Mouse (Mus musculus): ENCODE measurements around the gene Asl. TPM values are rescaled to one million over a fixed set of nuclear protein-coding genes. Genes with fewer than 3 reads are reported as not detected.

Asl gene
- total and polyA plus RNA-seq, 2 experiments from 2014 or later, result 31.4 to 43.2 TPM

- Histone ChIP-seq H3K27me3 (ENCODE audit: insufficient read depth, low read length) (no peaks in the 10 kb centered on the region), H3K4me3 (ENCODE audit: low read length) (no peak overlapping the region), H3K4me1 (ENCODE audit: insufficient read depth, low read length) (no peaks in the 10 kb centered on the region), H3K36me3 (ENCODE audit: insufficient read depth, low read length) (no peaks in the 10 kb centered on the region), H3K9ac (replicated peaks; ENCODE audit: low read length) (no peak overlapping the region), H3K9me3 (ENCODE audit: low read length) (no peaks in the 10 kb centered on the region), H3K4me2 (ENCODE audit: low read depth, low read length) (no peak overlapping the region), H3K27ac (no peak overlapping the region)
- no peak for TF ChIP-seq CTCF (IDR thresholded peaks at IDR 0.05; ENCODE audit: low read depth)
- ATAC-seq (no peak), DNase-seq (ENCODE audit: low spot score) (no peak)
- WGBS, result 75% methylated on average over 7 of the region's 7 CpGs
Observed at GRCm38 (mm10) chr5:129968417-129968816, 60.6 kb downstream of the Asl start.

- Histone ChIP-seq H3K9me3 (ENCODE audit: low read length) (no peaks in the 10 kb centered on the region), H3K27me3 (ENCODE audit: insufficient read depth, low read length) (no peaks in the 10 kb centered on the region), H3K4me2 (ENCODE audit: low read depth, low read length) (no peak overlapping the region), H3K27ac (no peak overlapping the region), H3K9ac (replicated peaks; ENCODE audit: low read length) (no peak overlapping the region), H3K4me1 (ENCODE audit: insufficient read depth, low read length) (no peaks in the 10 kb centered on the region), H3K36me3 (ENCODE audit: insufficient read depth, low read length) (no peaks in the 10 kb centered on the region), H3K4me3 (ENCODE audit: low read length) (no peak overlapping the region)
- ATAC-seq (no peak), DNase-seq (ENCODE audit: low spot score) (no peak)
- no peak for TF ChIP-seq CTCF (IDR thresholded peaks at IDR 0.05; ENCODE audit: low read depth)
- WGBS, result 79% methylated on average over 3 of the region's 3 CpGs
Observed at GRCm38 (mm10) chr5:129966448-129966847, 62.6 kb downstream of the Asl start.

- Histone ChIP-seq H3K36me3 (ENCODE audit: insufficient read depth, low read length) (no peaks in the 10 kb centered on the region), H3K4me1 (ENCODE audit: insufficient read depth, low read length) (no peaks in the 10 kb centered on the region), H3K27me3 (ENCODE audit: insufficient read depth, low read length) (no peaks in the 10 kb centered on the region), H3K4me3 (ENCODE audit: low read length) (no peak overlapping the region), H3K9ac (replicated peaks; ENCODE audit: low read length) (no peak overlapping the region), H3K27ac (no peak overlapping the region), H3K9me3 (ENCODE audit: low read length) (no peaks in the 10 kb centered on the region), H3K4me2 (ENCODE audit: low read depth, low read length) (no peak overlapping the region)
- WGBS, result 79% methylated on average over 4 of the region's 4 CpGs
- no peak for TF ChIP-seq CTCF (IDR thresholded peaks at IDR 0.05; ENCODE audit: low read depth)
- DNase-seq (ENCODE audit: low spot score) (no peak), ATAC-seq (no peak)
Observed at GRCm38 (mm10) chr5:129963224-129963623, 65.8 kb downstream of the Asl start.

Other genes with a start within 250 kb of the Asl start
- gene Psph, start 241.8 kb downstream of the Asl start, total RNA-seq (2014; rRNA removed), result 28.3 and 31.0 TPM in 2 replicates
- gene Psph, start 241.8 kb downstream of the Asl start, polyA plus RNA-seq (2015; fragmentation: Nextera tagmentation; extraction: Ambion mirVana), result 55.3 and 58.1 TPM in 2 replicates
- 21.8 and 23.2 TPM in 2 replicates for gene Sumf2, start 182.3 kb downstream of the Asl start, total RNA-seq (2014; rRNA removed)
- gene Sumf2, start 182.3 kb downstream of the Asl start, polyA plus RNA-seq (2015; fragmentation: Nextera tagmentation; extraction: Ambion mirVana), result 25.2 and 29.4 TPM in 2 replicates
- gene Chchd2, start 141.8 kb downstream of the Asl start, total RNA-seq (2014; rRNA removed), result 1,207 and 1,381 TPM in 2 replicates
- 877 TPM in 2 replicates for gene Chchd2, start 141.8 kb downstream of the Asl start, polyA plus RNA-seq (2015; fragmentation: Nextera tagmentation; extraction: Ambion mirVana)
- gene Zbed5, start 133.5 kb downstream of the Asl start, total RNA-seq (2014; rRNA removed), result 9.6 and 10.4 TPM in 2 replicates
- gene Zbed5, start 133.5 kb downstream of the Asl start, polyA plus RNA-seq (2015; fragmentation: Nextera tagmentation; extraction: Ambion mirVana), result 7.4 and 7.9 TPM in 2 replicates
- gene Phkg1, start 130.7 kb downstream of the Asl start, total RNA-seq (2014; rRNA removed), result 2.0 and 3.6 TPM in 2 replicates
- gene Phkg1, start 130.7 kb downstream of the Asl start, polyA plus RNA-seq (2015; fragmentation: Nextera tagmentation; extraction: Ambion mirVana), result 1.7 and 3.3 TPM in 2 replicates
- 3.5 and 4.1 TPM in 2 replicates for gene Nupr1l, start 120.7 kb downstream of the Asl start, total RNA-seq (2014; rRNA removed)
- 6.0 and 6.1 TPM in 2 replicates for gene Nupr1l, start 120.7 kb downstream of the Asl start, polyA plus RNA-seq (2015; fragmentation: Nextera tagmentation; extraction: Ambion mirVana)
- gene Vkorc1l1, start 87.3 kb downstream of the Asl start, total RNA-seq (2014; rRNA removed), result 73.0 and 73.3 TPM in 2 replicates
- 22.3 and 23.0 TPM in 2 replicates for gene Vkorc1l1, start 87.3 kb downstream of the Asl start, polyA plus RNA-seq (2015; fragmentation: Nextera tagmentation; extraction: Ambion mirVana)
- 26.2 and 27.4 TPM in 2 replicates for gene Gusb, start 26.2 kb downstream of the Asl start, total RNA-seq (2014; rRNA removed)
- gene Gusb, start 26.2 kb downstream of the Asl start, polyA plus RNA-seq (2015; fragmentation: Nextera tagmentation; extraction: Ambion mirVana), result 44.7 and 47.0 TPM in 2 replicates
- 34.4 and 39.8 TPM in 2 replicates for gene Crcp, start within 50 bp of the Asl start, total RNA-seq (2014; rRNA removed)
- gene Crcp, start within 50 bp of the Asl start, polyA plus RNA-seq (2015; fragmentation: Nextera tagmentation; extraction: Ambion mirVana), result 73.7 and 83.0 TPM in 2 replicates
- 35.6 and 38.1 TPM in 2 replicates for gene Tpst1, start 44.1 kb upstream of the Asl start, total RNA-seq (2014; rRNA removed)
- 46.7 and 48.7 TPM in 2 replicates for gene Tpst1, start 44.1 kb upstream of the Asl start, polyA plus RNA-seq (2015; fragmentation: Nextera tagmentation; extraction: Ambion mirVana)
- gene Kctd7, start 115.6 kb upstream of the Asl start, total RNA-seq (2014; rRNA removed), result 20.8 and 31.7 TPM in 2 replicates
- 10.9 and 11.2 TPM in 2 replicates for gene Kctd7, start 115.6 kb upstream of the Asl start, polyA plus RNA-seq (2015; fragmentation: Nextera tagmentation; extraction: Ambion mirVana)
- 16.1 and 19.9 TPM in 2 replicates for gene Rabgef1, start 142.6 kb upstream of the Asl start, total RNA-seq (2014; rRNA removed)
- 27.4 and 28.9 TPM in 2 replicates for gene Rabgef1, start 142.6 kb upstream of the Asl start, polyA plus RNA-seq (2015; fragmentation: Nextera tagmentation; extraction: Ambion mirVana)
- 37.1 and 51.2 TPM in 2 replicates for gene Tmem248, start 187.8 kb upstream of the Asl start, total RNA-seq (2014; rRNA removed)
- 26.5 and 30.5 TPM in 2 replicates for gene Tmem248, start 187.8 kb upstream of the Asl start, polyA plus RNA-seq (2015; fragmentation: Nextera tagmentation; extraction: Ambion mirVana)
- gene Sbds, start 226.3 kb upstream of the Asl start, total RNA-seq (2014; rRNA removed), result 14.9 and 21.5 TPM in 2 replicates
- gene Sbds, start 226.3 kb upstream of the Asl start, polyA plus RNA-seq (2015; fragmentation: Nextera tagmentation; extraction: Ambion mirVana), result 52.3 and 57.2 TPM in 2 replicates
- gene Tyw1, start 226.4 kb upstream of the Asl start, total RNA-seq (2014; rRNA removed), result 20.5 and 22.7 TPM in 2 replicates
- 17.6 and 18.1 TPM in 2 replicates for gene Tyw1, start 226.4 kb upstream of the Asl start, polyA plus RNA-seq (2015; fragmentation: Nextera tagmentation; extraction: Ambion mirVana)